Mouse (Mus musculus) CH12.LX (cell line): ENCODE data around the gene Alpk1.

Experiments used
- CTCF ChIP-seq, 2 experiments: IDR thresholded peaks in 1 of 2; conservative IDR thresholded peaks in 1 of 2; 2 replicates each; pipeline ENCODE4 v1.5.1; 2011 to 2012; ENCODE audit warnings: low read depth in 2 of 2, low read length in 2 of 2, improper control_type of control experiment in 1 of 2, inconsistent platforms in 1 of 2, mild to moderate bottlenecking in 1 of 2, moderate library complexity in 1 of 2
- E2F4 ChIP-seq: IDR thresholded peaks from 2 replicates; pipeline ENCODE4 v1.6.1; 2011; ENCODE audit warnings: low read depth, low read length, improper control_type of control experiment; ENCODE audit not compliant: insufficient replicate concordance
- ELF1 ChIP-seq: IDR thresholded peaks from 2 replicates; pipeline ENCODE4 v1.6.1; 2014; ENCODE audit warnings: low read depth, mild to moderate bottlenecking, inconsistent platforms, low read length, improper control_type of control experiment
- EP300 ChIP-seq: IDR thresholded peaks from 2 replicates; pipeline ENCODE4 v1.6.1; 2011; ENCODE audit warnings: low read length, improper control_type of control experiment
- NELFE ChIP-seq: IDR thresholded peaks from 2 replicates; pipeline ENCODE4 v1.6.1; 2011; ENCODE audit warnings: low read depth, low read length, improper control_type of control experiment
- POLR2A ChIP-seq: IDR thresholded peaks from 2 replicates; pipeline ENCODE4 v1.6.1; 2011; ENCODE audit warnings: low read depth, mild to moderate bottlenecking, improper control_type of control experiment, low read length
- TCF12 ChIP-seq: IDR thresholded peaks from 2 replicates; pipeline ENCODE4 v1.6.1; 2014; ENCODE audit warnings: low read depth, mild to moderate bottlenecking, inconsistent platforms, low read length, improper control_type of control experiment

GRCm38 (mm10) chr3:127716759-127717158 is 63.6 kb downstream of the Alpk1 start:
- TF ChIP-seq EP300 = no peak
- TF ChIP-seq E2F4 = no peak
- no peak for TF ChIP-seq ELF1
- no peak for TF ChIP-seq CTCF (conservative IDR thresholded peaks at IDR 0.05 in 1 of 2, IDR thresholded peaks at IDR 0.05 in 1 of 2; ENCODE audit: low read depth in 2 of 2, low read length in 2 of 2)
- TF ChIP-seq NELFE = no peak
- no peak for TF ChIP-seq POLR2A
- no peak for TF ChIP-seq TCF12
